Mouse (Mus musculus): Measurements from ENCODE around the gene Olfr1288.

GRCm38 (mm10) chr2:111517451-111517850 is 43.5 kb downstream of the Olfr1288 start:
- TF ChIP-seq GATA1 (IDR thresholded peaks at IDR 0.05; ENCODE audit: borderline replicate concordance, low read length) (no peak), FLI1 (IDR thresholded peaks at IDR 0.05; ENCODE audit: low read length) (no peak)
